Mouse (Mus musculus) gastrocnemius, postnatal 14 days (tissue): ENCODE measurements around the gene Klrb1b. TPM values are rescaled to one million over a fixed set of nuclear protein-coding genes. Genes with fewer than 3 reads are reported as not detected.
A peak's percentile ranks its signal among the peaks of the same experiment; 100 is the strongest.
"Not testable (repeated sequence)": the region's sequence is repeated elsewhere in the genome, so short reads cannot be mapped to it uniquely, and the experiment has no call there.

Experiments used
- DNase-seq: peaks from one replicate; pipeline ENCODE4 v3.0.0; 2021; ENCODE audit warnings: mixed read lengths
- intact Hi-C: fragments of 180-260 bp; cut with DNase I; formaldehyde crosslinking; loops from one replicate; pipeline ENCODE4 v1.15.1; 2025; ENCODE audit warnings: low total_unique reads
- total RNA-seq, 2 experiments: library from RNA; stranded (reverse); gene quantifications; 2 replicates each; pipeline ENCODE4 v1.2.3; 2021

The Klrb1b gene
- total RNA-seq, 2 experiments from 2014 or later, result not detected

GRCm38 (mm10) chr6:128766486-128767254 is 59.5 kb downstream of the Klrb1b start:
- peak; percentile 39 for DNase-seq
- intact Hi-C loops, result not testable (repeated sequence)

- intact Hi-C loops, result loop anchor here (2.0 kb wide), 1 partner anchor 38 kb away; no protein-coding TSS in a partner anchor
- no peak for DNase-seq
Observed at GRCm38 (mm10) chr6:128765211-128765610, 60.9 kb downstream of the Klrb1b start.

DNA sequence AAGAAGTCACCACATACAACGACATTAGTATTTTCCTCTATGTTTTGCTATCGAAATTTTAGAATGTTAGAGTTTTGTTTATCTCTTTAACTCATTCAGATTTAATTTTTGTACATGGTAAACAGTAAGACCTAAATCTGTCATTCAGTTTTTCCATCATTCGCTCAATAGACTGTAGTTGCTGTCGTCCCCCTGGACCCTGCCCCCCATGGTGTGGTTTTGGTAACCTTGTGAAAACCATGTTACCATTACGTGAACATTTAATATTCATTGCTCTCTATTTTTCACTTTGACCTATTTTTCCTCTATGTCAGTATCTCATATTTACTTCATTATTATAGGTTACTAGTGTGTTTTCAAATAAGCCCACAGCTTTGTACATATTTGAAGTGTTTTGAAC is 61.5 kb downstream of the Klrb1b start:
- no peak for DNase-seq
- intact Hi-C loops, result loop anchor here (2.0 kb wide), 1 partner anchor 38 kb away; no protein-coding TSS in a partner anchor

DNA sequence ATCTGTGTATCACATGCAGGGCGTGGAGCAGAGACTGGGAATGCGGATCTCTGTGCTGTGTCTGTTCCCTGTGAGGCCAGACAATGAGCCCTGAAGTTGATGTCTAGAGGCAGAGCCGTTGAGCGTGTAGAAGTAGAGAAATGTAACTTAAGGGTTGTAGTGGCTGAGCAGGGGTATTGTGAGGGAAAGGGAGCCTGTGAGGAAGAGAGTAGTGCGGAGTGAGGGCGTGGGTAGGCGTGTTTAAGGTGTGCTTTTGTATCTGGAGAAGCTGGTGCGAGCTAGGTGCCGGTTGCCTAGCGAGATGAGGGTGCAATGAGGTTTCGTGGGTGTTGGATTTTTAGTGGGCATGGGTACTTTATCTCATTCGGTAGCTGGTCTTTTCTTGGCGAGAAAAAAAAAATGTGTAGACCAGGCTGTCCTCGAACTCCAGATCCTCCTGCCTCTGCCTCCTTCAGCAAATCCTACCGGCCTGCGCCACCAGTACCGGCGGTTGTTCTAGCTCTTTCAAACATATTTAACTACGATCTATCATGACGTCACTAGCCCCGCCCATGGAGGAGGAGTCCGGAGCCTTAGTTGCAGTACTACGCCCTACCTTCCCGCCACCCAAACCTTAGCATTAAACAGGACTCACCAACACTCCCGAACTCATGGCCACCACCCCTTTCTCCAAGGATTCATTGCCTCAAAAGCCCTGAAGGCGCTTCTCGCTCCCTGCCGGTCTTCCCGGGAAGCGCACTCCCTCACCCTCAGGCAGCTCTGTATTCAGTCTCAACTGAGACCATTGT is 62.2 kb downstream of the Klrb1b start:
- intact Hi-C loops, result loop anchor here (2.0 kb wide), 1 partner anchor 39 kb away; no protein-coding TSS in a partner anchor
- DNase-seq, result peak; percentile 90

Other genes starting within 250 kb of the Klrb1b start
- gene A2ml1, start 244.7 kb downstream of the Klrb1b start, total RNA-seq, result not detected
- not detected for gene Klrb1a, start 202.8 kb downstream of the Klrb1b start, total RNA-seq
- gene Clec2h, start 163.9 kb downstream of the Klrb1b start, total RNA-seq, result not detected
- gene Klrb1, start 103.3 kb downstream of the Klrb1b start, total RNA-seq, result not detected
- under 1 TPM in 1 of 2 experiments, not detected in 1; 0.14 TPM for gene Klrb1c, start 37.1 kb downstream of the Klrb1b start, total RNA-seq
- not detected for gene Gm44511, start within 50 bp of the Klrb1b start, total RNA-seq
- not detected for gene Clec2i, start 61.3 kb upstream of the Klrb1b start, total RNA-seq
- under 1 TPM in 1 of 2 experiments, not detected in 1; 0.13 TPM for gene BC035044, start 64.8 kb upstream of the Klrb1b start, total RNA-seq
- 1 to 10 TPM; 2.0 to 3.6 TPM for gene Clec2g, start 108.0 kb upstream of the Klrb1b start, total RNA-seq
- gene Klrb1f, start 219.6 kb upstream of the Klrb1b start, total RNA-seq, result not detected